Mouse (Mus musculus): ENCODE measurements around the gene Panx3.

Gene Panx3

GRCm38 (mm10) chr9:37629941-37630340 lies 39.1 kb downstream of the Panx3 start:
- no peak for DNase-seq

- DNase-seq: no peak
Observed at GRCm38 (mm10) chr9:37628581-37628980, 40.5 kb downstream of the Panx3 start.

GRCm38 (mm10) chr9:37627263-37627662 lies 41.8 kb downstream of the Panx3 start:
- no peak for DNase-seq

GRCm38 (mm10) chr9:37626103-37626567 lies 42.9 kb downstream of the Panx3 start:
- no peak for DNase-seq

GRCm38 (mm10) chr9:37625641-37626040 lies 43.4 kb downstream of the Panx3 start:
- DNase-seq: peak; percentile 35

GRCm38 (mm10) chr9:37625129-37625528 lies 43.9 kb downstream of the Panx3 start:
- DNase-seq: no peak

- no peak for DNase-seq
Observed at GRCm38 (mm10) chr9:37624502-37624901, 44.5 kb downstream of the Panx3 start.

GRCm38 (mm10) chr9:37623981-37624380 lies 45.1 kb downstream of the Panx3 start:
- DNase-seq: no peak

- peak; percentile 66 for DNase-seq
Observed at GRCm38 (mm10) chr9:37621290-37621689, 47.7 kb downstream of the Panx3 start.

- DNase-seq: peak; percentile 40
Observed at GRCm38 (mm10) chr9:37616770-37617169, 52.3 kb downstream of the Panx3 start.

- no peak for DNase-seq
Observed at GRCm38 (mm10) chr9:37615220-37615619, 53.8 kb downstream of the Panx3 start.

GRCm38 (mm10) chr9:37614316-37614715 lies 54.7 kb downstream of the Panx3 start:
- DNase-seq: no peak

- DNase-seq: no peak
Observed at GRCm38 (mm10) chr9:37613911-37614280, 55.1 kb downstream of the Panx3 start.

GRCm38 (mm10) chr9:37613182-37613910 lies 55.7 kb downstream of the Panx3 start, which contains the start of gene Spa17:
Gene Spa17, minus strand, starts transcription at chr9:37613722.
- peak; percentile 86 for DNase-seq

Measured in cerebellum, adult 8-10 months (tissue).